Mouse (Mus musculus) testis, adult 2 months (tissue): Measurements from ENCODE around the gene Bora. TPM values are rescaled to one million over a fixed set of nuclear protein-coding genes. Genes with fewer than 3 reads are reported as not detected.

ENCODE experiments used
- H3K27ac ChIP-seq: fragments of 200-500 bp; 2 replicates; pipeline ENCODE4 v1.5.1; 2012; ENCODE audit warnings: low read depth, low read length; ENCODE audit not compliant: control insufficient read depth, insufficient read depth
- H3K27me3 ChIP-seq: fragments of 200-500 bp; 2 replicates; pipeline ENCODE4 v1.6.1; 2012; ENCODE audit warnings: mild to moderate bottlenecking, low read length, moderate library complexity; ENCODE audit not compliant: control insufficient read depth, insufficient read depth
- H3K36me3 ChIP-seq: fragments of 200-500 bp; 2 replicates; pipeline ENCODE4 v1.6.1; 2012; ENCODE audit warnings: mild to moderate bottlenecking, low read length; ENCODE audit not compliant: control insufficient read depth, insufficient read depth
- H3K4me1 ChIP-seq: fragments of 200-500 bp; 2 replicates; pipeline ENCODE4 v1.6.1; 2012; ENCODE audit warnings: low read length; ENCODE audit not compliant: control insufficient read depth, insufficient read depth
- H3K4me3 ChIP-seq: fragments of 200-500 bp; 2 replicates; pipeline ENCODE4 v1.5.1; 2012; ENCODE audit warnings: low read depth, mild to moderate bottlenecking, low read length, moderate library complexity, mixed read lengths; ENCODE audit not compliant: control insufficient read depth
- CTCF ChIP-seq: fragments of 200-500 bp; IDR thresholded peaks from 2 replicates; pipeline ENCODE4 v1.5.1; 2012; ENCODE audit warnings: low read depth, mild to moderate bottlenecking, inconsistent platforms, low read length, moderate library complexity; ENCODE audit not compliant: control insufficient read depth, insufficient read depth, insufficient replicate concordance
- POLR2A ChIP-seq: fragments of 200-500 bp; IDR thresholded peaks from 2 replicates; pipeline ENCODE4 v1.6.1; 2012; ENCODE audit warnings: low read depth, mild to moderate bottlenecking, inconsistent platforms, low read length, moderate library complexity; ENCODE audit not compliant: control insufficient read depth
- polyA plus RNA-seq: library from polyadenylated mRNA; depleted of rRNA; stranded (reverse); fragments of >200 nt; gene quantifications from 2 replicates; pipeline ENCODE4 v1.2.3, GENCODE M21; 2012

The Bora gene
- polyA plus RNA-seq, 1 experiment, result 18.7 TPM

GRCm38 (mm10) chr14:99043499-99043898, 2.5 kb upstream of the Bora start:
- Histone ChIP-seq H3K27me3 (no peaks in the 10 kb centered on the region), H3K27ac (no peak overlapping the region), H3K4me1 (peaks cover 5% of the 10 kb centered on the region), H3K36me3 (no peaks in the 10 kb centered on the region), H3K4me3 (no peak overlapping the region)
- TF ChIP-seq CTCF (no peak), POLR2A (no peak)

GRCm38 (mm10) chr14:99044096-99044495, 1.9 kb upstream of the Bora start:
- Histone ChIP-seq H3K36me3 (no peaks in the 10 kb centered on the region), H3K27me3 (no peaks in the 10 kb centered on the region), H3K4me1 (peaks cover 5% of the 10 kb centered on the region), H3K4me3 (no peak overlapping the region), H3K27ac (no peak overlapping the region)
- no peak for TF ChIP-seq POLR2A
- no peak for TF ChIP-seq CTCF

- Histone ChIP-seq H3K27ac (no peak overlapping the region), H3K4me1 (peaks cover 5% of the 10 kb centered on the region), H3K36me3 (no peaks in the 10 kb centered on the region), H3K4me3 (peak overlapping the region; percentile 95; the same call in 1 of the 2 replicates), H3K27me3 (no peaks in the 10 kb centered on the region)
- no peak for TF ChIP-seq POLR2A
- no peak for TF ChIP-seq CTCF
Observed at GRCm38 (mm10) chr14:99044718-99045117, 1.3 kb upstream of the Bora start.

GRCm38 (mm10) chr14:99045378-99046030, 518 bp upstream of the Bora start:
- peaks cover 5% of the 10 kb centered on the region for H3K4me1 ChIP-seq
- TF ChIP-seq POLR2A (no peak), CTCF (no peak)
- no peaks in the 10 kb centered on the region for H3K27me3 ChIP-seq

GRCm38 (mm10) chr14:99046782-99047181, 760 bp downstream of the Bora start:
- no peaks in the 10 kb centered on the region; the same call in 1 of the 2 replicates for H3K36me3 ChIP-seq
- peak overlapping the region; percentile 95 for H3K4me3 ChIP-seq
- H3K27ac ChIP-seq, result peak overlapping the region; percentile 63; the same call in 1 of the 2 replicates
- no peaks in the 10 kb centered on the region for H3K27me3 ChIP-seq
- H3K4me1 ChIP-seq, result peaks cover 5% of the 10 kb centered on the region
- TF ChIP-seq POLR2A, result no peak
- TF ChIP-seq CTCF, result no peak

More at GRCm38 (mm10) chr14:99045378-99046030, 518 bp upstream of the Bora start:
- Histone ChIP-seq H3K27ac (peak overlapping the region; percentile 91), H3K36me3 (no peaks in the 10 kb centered on the region), H3K4me3 (peak overlapping the region; percentile 95)

- Histone ChIP-seq H3K27me3 (no peaks in the 10 kb centered on the region), H3K27ac (no peak overlapping the region), H3K36me3 (no peaks in the 10 kb centered on the region; the same call in 1 of the 2 replicates), H3K4me1 (no peaks in the 10 kb centered on the region), H3K4me3 (no peak overlapping the region)
- TF ChIP-seq CTCF (no peak), POLR2A (no peak)
Observed at GRCm38 (mm10) chr14:99058959-99059586, 13.1 kb downstream of the Bora start.

- H3K36me3 ChIP-seq, result no peaks in the 10 kb centered on the region; the same call in 1 of the 2 replicates
- H3K4me1 ChIP-seq, result no peaks in the 10 kb centered on the region
- no peaks in the 10 kb centered on the region for H3K27me3 ChIP-seq
- TF ChIP-seq CTCF (no peak), POLR2A (no peak)
- H3K4me3 ChIP-seq, result no peak overlapping the region
- H3K27ac ChIP-seq, result no peak overlapping the region
Observed at GRCm38 (mm10) chr14:99060616-99061015, 14.6 kb downstream of the Bora start.

- H3K4me1 ChIP-seq, result no peaks in the 10 kb centered on the region; the same call in 1 of the 2 replicates
- no peak overlapping the region for H3K27ac ChIP-seq
- no peaks in the 10 kb centered on the region; the same call in 1 of the 2 replicates for H3K36me3 ChIP-seq
- no peak overlapping the region for H3K4me3 ChIP-seq
- no peak for TF ChIP-seq POLR2A
- no peak for TF ChIP-seq CTCF
- H3K27me3 ChIP-seq, result no peaks in the 10 kb centered on the region
Observed at GRCm38 (mm10) chr14:99063091-99063490, 17.1 kb downstream of the Bora start.
